Mouse (Mus musculus): ENCODE data around the gene 1700001P01Rik. TPM values are rescaled to one million over a fixed set of nuclear protein-coding genes. Genes with fewer than 3 reads are reported as not detected.

1700001P01Rik gene
- polyA plus RNA-seq, 1 experiment from 2014 or later: 0.67 TPM

GRCm38 (mm10) chr11:97761638-97762037, 14.1 kb downstream of the 1700001P01Rik start:
- peaks cover 72% of the 10 kb centered on the region for H3K36me3 ChIP-seq
- no peak for ATAC-seq (ENCODE audit: low read depth)
- H3K4me1 ChIP-seq (replicated peaks): peaks cover 18% of the 10 kb centered on the region
- H3K27ac ChIP-seq (replicated peaks): no peak overlapping the region
- H3K4me3 ChIP-seq: no peak overlapping the region
- no peak overlapping the region for H3K4me2 ChIP-seq
- H3K9ac ChIP-seq: no peak overlapping the region
- no peaks in the 10 kb centered on the region for H3K9me3 ChIP-seq
- no peaks in the 10 kb centered on the region for H3K27me3 ChIP-seq

- 85% methylated on average over 6 of the region's 6 CpGs for WGBS
- no peak overlapping the region for H3K9ac ChIP-seq
- H3K27ac ChIP-seq (replicated peaks): no peak overlapping the region
- H3K27me3 ChIP-seq: no peaks in the 10 kb centered on the region
- ATAC-seq (ENCODE audit: low read depth): no peak
- H3K4me3 ChIP-seq: no peak overlapping the region
- no peaks in the 10 kb centered on the region for H3K4me1 ChIP-seq (replicated peaks)
- peaks cover 90% of the 10 kb centered on the region for H3K36me3 ChIP-seq
- no peak overlapping the region for H3K4me2 ChIP-seq
- no peaks in the 10 kb centered on the region for H3K9me3 ChIP-seq
These were observed 16.8 kb downstream of the 1700001P01Rik start for GRCm38 (mm10) chr11:97758942-97759341.

GRCm38 (mm10) chr11:97758125-97758524, 17.6 kb downstream of the 1700001P01Rik start:
- no peak overlapping the region for H3K9ac ChIP-seq
- no peak overlapping the region for H3K4me2 ChIP-seq
- ATAC-seq (ENCODE audit: low read depth): no peak
- peaks cover 96% of the 10 kb centered on the region for H3K36me3 ChIP-seq
- H3K27me3 ChIP-seq: no peaks in the 10 kb centered on the region
- no peak overlapping the region for H3K4me3 ChIP-seq
- 94% methylated on average over 1 of the region's 1 CpGs for WGBS
- H3K27ac ChIP-seq (replicated peaks): no peak overlapping the region
- H3K9me3 ChIP-seq: no peaks in the 10 kb centered on the region
- H3K4me1 ChIP-seq (replicated peaks): no peaks in the 10 kb centered on the region

GRCm38 (mm10) chr11:97753277-97753676, 22.4 kb downstream of the 1700001P01Rik start:
- Histone ChIP-seq H3K27me3 (no peaks in the 10 kb centered on the region), H3K9me3 (no peaks in the 10 kb centered on the region), H3K27ac (replicated peaks) (no peak overlapping the region), H3K4me3 (no peak overlapping the region), H3K36me3 (peaks cover 93% of the 10 kb centered on the region), H3K4me1 (replicated peaks) (no peaks in the 10 kb centered on the region), H3K9ac (no peak overlapping the region), H3K4me2 (no peak overlapping the region)
- no peak for ATAC-seq (ENCODE audit: low read depth)
- 95% methylated on average over 8 of the region's 8 CpGs for WGBS

- peaks cover 73% of the 10 kb centered on the region for H3K36me3 ChIP-seq
- H3K9me3 ChIP-seq: no peaks in the 10 kb centered on the region
- H3K4me1 ChIP-seq (replicated peaks): peaks cover 5% of the 10 kb centered on the region
- 90% methylated on average over 5 of the region's 5 CpGs for WGBS
- H3K4me2 ChIP-seq: no peak overlapping the region
- H3K27me3 ChIP-seq: no peaks in the 10 kb centered on the region
- no peak overlapping the region for H3K9ac ChIP-seq
- no peak overlapping the region for H3K27ac ChIP-seq (replicated peaks)
- ATAC-seq (ENCODE audit: low read depth): no peak
- H3K4me3 ChIP-seq: no peak overlapping the region
These were observed 27.2 kb downstream of the 1700001P01Rik start for GRCm38 (mm10) chr11:97748496-97748895.

GRCm38 (mm10) chr11:97747773-97748172, 27.9 kb downstream of the 1700001P01Rik start:
- ATAC-seq (ENCODE audit: low read depth): no peak
- H3K4me2 ChIP-seq: no peak overlapping the region
- H3K27me3 ChIP-seq: no peaks in the 10 kb centered on the region
- no peak overlapping the region for H3K27ac ChIP-seq (replicated peaks)
- H3K9ac ChIP-seq: no peak overlapping the region
- H3K4me1 ChIP-seq (replicated peaks): peaks cover 12% of the 10 kb centered on the region
- H3K4me3 ChIP-seq: no peak overlapping the region
- no peaks in the 10 kb centered on the region for H3K9me3 ChIP-seq
- 89% methylated on average over 8 of the region's 8 CpGs for WGBS
- H3K36me3 ChIP-seq: peaks cover 65% of the 10 kb centered on the region

GRCm38 (mm10) chr11:97745331-97745721, 30.4 kb downstream of the 1700001P01Rik start:
- no peak overlapping the region for H3K9ac ChIP-seq
- 11% methylated on average over 13 of the region's 13 CpGs for WGBS

GRCm38 (mm10) chr11:97744718-97745330, 30.9 kb downstream of the 1700001P01Rik start:
- ATAC-seq (ENCODE audit: low read depth): peak; percentile 97
- H3K27ac ChIP-seq (replicated peaks): peak overlapping the region; percentile 96
- 2% methylated on average over 34 of the region's 57 CpGs for WGBS
- H3K36me3 ChIP-seq: peaks cover 38% of the 10 kb centered on the region
- peak overlapping the region; percentile 83 for H3K9ac ChIP-seq
- H3K27me3 ChIP-seq: no peaks in the 10 kb centered on the region
- H3K4me1 ChIP-seq (replicated peaks): peaks cover 33% of the 10 kb centered on the region
- peak overlapping the region; percentile 53 for H3K4me2 ChIP-seq
- no peaks in the 10 kb centered on the region for H3K9me3 ChIP-seq
- peak overlapping the region; percentile 80 for H3K4me3 ChIP-seq

More at GRCm38 (mm10) chr11:97745331-97745721, 30.4 kb downstream of the 1700001P01Rik start:
- Histone ChIP-seq H3K9me3 (no peaks in the 10 kb centered on the region), H3K4me2 (peak overlapping the region; percentile 53), H3K4me1 (replicated peaks) (peaks cover 28% of the 10 kb centered on the region), H3K27ac (replicated peaks) (no peak overlapping the region), H3K27me3 (no peaks in the 10 kb centered on the region), H3K36me3 (peaks cover 43% of the 10 kb centered on the region), H3K4me3 (peak overlapping the region; percentile 80)
- peak; percentile 13 for ATAC-seq (ENCODE audit: low read depth)

GRCm38 (mm10) chr11:97744063-97744717, 31.5 kb downstream of the 1700001P01Rik start, which contains the start of gene Pip4k2b:
Pip4k2b (minus strand) TSS chr11:97744704.
- peak; percentile 55 for ATAC-seq (ENCODE audit: low read depth)
- Histone ChIP-seq H3K4me3 (peak within 1 kb of the TSS; percentile 80), H3K9me3 (no peaks in the 10 kb centered on the region), H3K27ac (replicated peaks) (peak within 1 kb of the TSS; percentile 96), H3K36me3 (peaks cover 32% of the 10 kb centered on the region), H3K27me3 (no peaks in the 10 kb centered on the region), H3K9ac (peak within 1 kb of the TSS; percentile 83), H3K4me2 (peak within 1 kb of the TSS; percentile 89), H3K4me1 (replicated peaks) (peaks cover 34% of the 10 kb centered on the region)
- WGBS: under 1% methylated on average over 63 of the region's 63 CpGs

GRCm38 (mm10) chr11:97743423-97743822, 32.3 kb downstream of the 1700001P01Rik start:
- no peak for ATAC-seq (ENCODE audit: low read depth)
- peak overlapping the region; percentile 96; the same call in 1 of the 2 replicates for H3K27ac ChIP-seq (replicated peaks)
- H3K4me3 ChIP-seq: peak overlapping the region; percentile 80
- no peaks in the 10 kb centered on the region for H3K9me3 ChIP-seq
- peak overlapping the region; percentile 83 for H3K9ac ChIP-seq
- WGBS: 45% methylated on average over 9 of the region's 9 CpGs
- no peaks in the 10 kb centered on the region for H3K27me3 ChIP-seq
- peaks cover 25% of the 10 kb centered on the region for H3K36me3 ChIP-seq
- peaks cover 34% of the 10 kb centered on the region for H3K4me1 ChIP-seq (replicated peaks)
- H3K4me2 ChIP-seq: peak overlapping the region; percentile 89

- Histone ChIP-seq H3K9me3 (no peaks in the 10 kb centered on the region), H3K9ac (peak overlapping the region; percentile 83), H3K4me3 (peak overlapping the region; percentile 80), H3K27ac (replicated peaks) (no peak overlapping the region), H3K27me3 (no peaks in the 10 kb centered on the region), H3K36me3 (peaks cover 17% of the 10 kb centered on the region), H3K4me2 (peak overlapping the region; percentile 89), H3K4me1 (replicated peaks) (peaks cover 34% of the 10 kb centered on the region)
- 86% methylated on average over 9 of the region's 9 CpGs for WGBS
- ATAC-seq (ENCODE audit: low read depth): no peak
These were observed 33.1 kb downstream of the 1700001P01Rik start for GRCm38 (mm10) chr11:97742591-97742990.

- H3K9ac ChIP-seq: peak overlapping the region; percentile 83; the same call in 1 of the 2 replicates
- no peak overlapping the region for H3K4me3 ChIP-seq
- peaks cover 34% of the 10 kb centered on the region for H3K4me1 ChIP-seq (replicated peaks)
- H3K36me3 ChIP-seq: peaks cover 12% of the 10 kb centered on the region
- 92% methylated on average over 5 of the region's 5 CpGs for WGBS
- no peak for ATAC-seq (ENCODE audit: low read depth)
- no peaks in the 10 kb centered on the region for H3K9me3 ChIP-seq
- H3K4me2 ChIP-seq: peak overlapping the region; percentile 89
- H3K27me3 ChIP-seq: no peaks in the 10 kb centered on the region
- H3K27ac ChIP-seq (replicated peaks): no peak overlapping the region
These were observed 33.6 kb downstream of the 1700001P01Rik start for GRCm38 (mm10) chr11:97742157-97742556.
